Mouse (Mus musculus) heart, postnatal 0 days (tissue): ENCODE results near the gene Srsf4. TPM values are rescaled to one million over a fixed set of nuclear protein-coding genes. Genes with fewer than 3 reads are reported as not detected.

ENCODE experiments used
- ATAC-seq: fragments of 200-750 bp; cut with Nextera tagmentation; 2 replicates; pipeline ENCODE4 v1.8.0; 2017; ENCODE audit warnings: low read depth, moderate number of reproducible peaks, moderate library complexity; ENCODE audit not compliant: insufficient read depth
- DNase-seq: peaks from one replicate; pipeline ENCODE4 v3.0.0-alpha.2; 2016; ENCODE audit warnings: low spot score
- H3K27ac ChIP-seq: fragments of 300-500 bp; sonication (generic); 2 replicates; pipeline ENCODE4 v1.5.1; 2014; ENCODE audit warnings: low read depth, mild to moderate bottlenecking
- H3K27me3 ChIP-seq: fragments of 300-500 bp; sonication (generic); 2 replicates; pipeline ENCODE4 v1.6.1; 2014; ENCODE audit warnings: low read length, mixed read lengths; ENCODE audit not compliant: control insufficient read depth, insufficient read depth
- H3K36me3 ChIP-seq: fragments of 300-500 bp; sonication (generic); replicated peaks from 2 replicates; pipeline ENCODE4 v1.6.1; 2014; ENCODE audit warnings: low read length, mixed read lengths; ENCODE audit not compliant: control insufficient read depth, insufficient read depth
- H3K4me1 ChIP-seq: fragments of 300-500 bp; sonication (generic); 2 replicates; pipeline ENCODE4 v1.6.1; 2014; ENCODE audit warnings: antibody characterized with exemption; ENCODE audit not compliant: control insufficient read depth, insufficient read depth
- H3K4me2 ChIP-seq: fragments of 300-500 bp; sonication (generic); 2 replicates; pipeline ENCODE4 v1.6.1; 2014; ENCODE audit warnings: low read depth, mild to moderate bottlenecking, low read length, moderate library complexity
- H3K4me3 ChIP-seq: fragments of 300-500 bp; sonication (generic); 2 replicates; pipeline ENCODE4 v1.5.1; 2014; ENCODE audit warnings: low read depth, low read length
- H3K9ac ChIP-seq: fragments of 300-500 bp; sonication (generic); replicated peaks from 2 replicates; pipeline ENCODE4 v1.6.1; 2014; ENCODE audit warnings: low read depth, low read length, mixed read lengths
- H3K9me3 ChIP-seq: fragments of 300-500 bp; sonication (generic); replicated peaks from 2 replicates; pipeline ENCODE4 v1.6.1; 2016; ENCODE audit warnings: low read length; ENCODE audit not compliant: control insufficient read depth
- CTCF ChIP-seq: IDR thresholded peaks from 2 replicates; pipeline ENCODE4 v1.5.1; 2016; ENCODE audit warnings: antibody characterized with exemption, control low read depth, low read depth
- EP300 ChIP-seq: IDR thresholded peaks from 2 replicates; pipeline ENCODE4 v1.6.1; 2016; ENCODE audit warnings: antibody characterized with exemption, low read depth
- WGBS: fragments of 180-500 bp; shearing (Covaris S2); extraction: QIAGEN DNeasy Blood & Tissue Kit; methylation state at CpG from one replicate; pipeline ENCODE4 v1.1.7; 2014; 5-methylcytosine and 5-hydroxymethylcytosine counted together
- polyA plus RNA-seq: library from polyadenylated mRNA; unstranded; fragments of >200 nt; fragmentation: Nextera tagmentation; extraction: Ambion mirVana; gene quantifications from 2 replicates; pipeline ENCODE4 v1.2.1, GENCODE M21; 2015
- total RNA-seq: library from RNA; depleted of rRNA; stranded (reverse); fragments of >200 nt; gene quantifications from 2 replicates; pipeline ENCODE4 v1.2.3, GENCODE M21; 2014; ENCODE audit warnings: low replicate concordance

Gene Srsf4
- total and polyA plus RNA-seq, 2 experiments from 2014 or later: 14.3 to 42.0 TPM

DNA sequence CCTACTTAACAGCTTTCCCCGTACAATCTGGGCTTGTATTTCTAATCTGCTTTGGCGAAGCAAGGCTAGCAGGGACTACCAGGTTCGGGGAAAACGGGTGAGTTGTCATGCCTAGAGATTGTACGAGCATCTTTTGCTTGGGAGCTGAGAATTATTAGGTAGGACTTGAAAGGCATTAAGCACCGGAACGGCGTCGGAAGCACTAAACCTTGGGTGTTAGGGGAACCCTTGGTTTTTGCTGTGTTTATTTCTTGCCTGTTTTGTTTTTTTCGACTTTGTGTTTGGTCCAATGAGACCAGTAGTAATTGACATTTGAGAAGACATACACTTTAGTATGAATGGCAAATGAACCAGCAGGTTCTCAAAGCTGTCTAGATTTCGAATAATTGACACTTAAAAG, 1.1 kb downstream of the Srsf4 start:
- Histone ChIP-seq H3K4me3 (peak overlapping the region; percentile 98), H3K27ac (peak overlapping the region; percentile 100), H3K9me3 (no peaks in the 10 kb centered on the region), H3K4me1 (peaks cover 41% of the 10 kb centered on the region), H3K9ac (peak overlapping the region; percentile 100), H3K4me2 (peak overlapping the region; percentile 82), H3K27me3 (no peaks in the 10 kb centered on the region), H3K36me3 (no peaks in the 10 kb centered on the region)
- 1% methylated on average over 11 of the region's 11 CpGs for WGBS
- TF ChIP-seq CTCF (no peak), EP300 (no peak)
- DNase-seq (no peak), ATAC-seq (no peak)

DNA sequence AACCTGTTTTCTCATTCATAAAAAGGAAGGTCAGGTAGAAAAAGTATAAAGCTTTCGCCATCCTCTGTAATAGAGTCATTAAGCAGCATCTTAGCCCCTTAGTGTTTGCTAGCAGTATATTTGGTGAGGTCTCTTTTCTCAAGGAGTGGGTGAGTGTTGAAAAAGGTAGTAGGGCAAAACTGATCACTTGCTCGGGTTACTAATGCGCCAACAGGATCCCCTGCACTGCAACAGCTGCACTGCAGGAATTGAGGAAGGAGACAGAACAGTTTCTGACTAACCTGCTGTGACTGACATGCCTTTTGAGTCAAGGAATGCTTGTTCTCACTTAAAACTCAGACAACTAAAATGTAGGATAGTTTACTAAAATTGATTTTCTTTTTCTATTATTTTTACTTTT, 1.8 kb downstream of the Srsf4 start:
- DNase-seq (no peak), ATAC-seq (no peak)
- Histone ChIP-seq H3K4me3 (peak overlapping the region; percentile 98; the same call in 1 of the 2 replicates), H3K4me1 (peaks cover 48% of the 10 kb centered on the region), H3K36me3 (no peaks in the 10 kb centered on the region), H3K9me3 (no peaks in the 10 kb centered on the region), H3K9ac (peak overlapping the region; percentile 100), H3K27me3 (no peaks in the 10 kb centered on the region), H3K4me2 (peak overlapping the region; percentile 82), H3K27ac (no peak overlapping the region)
- TF ChIP-seq CTCF (no peak), EP300 (no peak)
- 32% methylated on average over 3 of the region's 3 CpGs for WGBS

DNA sequence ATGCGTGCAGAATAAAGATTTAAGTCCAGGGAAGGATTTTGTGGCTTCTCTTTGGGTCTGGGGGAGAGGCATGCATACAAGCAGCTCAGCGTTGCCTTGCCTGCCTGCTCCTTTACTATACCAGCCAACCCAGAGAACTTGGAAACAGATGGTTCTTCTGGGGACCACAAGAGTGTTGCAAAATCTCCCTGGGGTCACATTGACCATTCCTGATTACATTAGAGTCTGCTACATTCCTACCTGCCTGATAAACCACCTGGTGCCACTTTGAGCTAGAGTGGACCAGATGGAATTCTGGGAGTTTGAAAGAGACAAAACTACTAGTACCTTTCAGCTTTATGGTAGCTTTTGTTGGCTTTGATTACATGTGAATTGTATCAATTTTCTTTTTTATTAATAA, 3.4 kb downstream of the Srsf4 start:
- ATAC-seq (no peak), DNase-seq (no peak)
- H3K36me3 ChIP-seq: no peaks in the 10 kb centered on the region
- no peaks in the 10 kb centered on the region for H3K9me3 ChIP-seq
- H3K4me2 ChIP-seq: peak overlapping the region; percentile 82; the same call in 1 of the 2 replicates
- TF ChIP-seq EP300: no peak
- no peaks in the 10 kb centered on the region for H3K27me3 ChIP-seq
- peaks cover 52% of the 10 kb centered on the region for H3K4me1 ChIP-seq
- 53% methylated on average over 2 of the region's 2 CpGs for WGBS
- H3K4me3 ChIP-seq: no peak overlapping the region
- no peak overlapping the region for H3K9ac ChIP-seq
- H3K27ac ChIP-seq: no peak overlapping the region

DNA sequence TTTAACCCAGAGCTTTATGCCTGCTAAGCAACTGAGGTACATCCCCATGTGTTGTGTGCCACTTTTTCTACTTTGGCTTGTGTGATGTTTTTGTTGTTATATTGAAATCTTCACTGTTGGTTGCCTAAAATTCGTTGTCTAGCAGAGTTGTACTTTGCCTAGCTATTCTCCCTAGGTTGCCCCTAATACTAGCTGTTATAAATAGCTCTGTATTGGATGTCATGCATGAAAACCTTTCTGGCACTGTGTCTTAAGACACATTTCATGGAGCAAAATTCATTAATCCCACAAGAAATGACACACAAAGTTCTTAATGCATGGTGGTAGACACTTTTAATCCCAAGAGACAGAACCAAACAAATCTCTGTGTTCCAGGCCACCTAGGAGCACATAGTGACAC, 6.3 kb downstream of the Srsf4 start:
- no peak for ATAC-seq
- H3K4me2 ChIP-seq: no peak overlapping the region

DNA sequence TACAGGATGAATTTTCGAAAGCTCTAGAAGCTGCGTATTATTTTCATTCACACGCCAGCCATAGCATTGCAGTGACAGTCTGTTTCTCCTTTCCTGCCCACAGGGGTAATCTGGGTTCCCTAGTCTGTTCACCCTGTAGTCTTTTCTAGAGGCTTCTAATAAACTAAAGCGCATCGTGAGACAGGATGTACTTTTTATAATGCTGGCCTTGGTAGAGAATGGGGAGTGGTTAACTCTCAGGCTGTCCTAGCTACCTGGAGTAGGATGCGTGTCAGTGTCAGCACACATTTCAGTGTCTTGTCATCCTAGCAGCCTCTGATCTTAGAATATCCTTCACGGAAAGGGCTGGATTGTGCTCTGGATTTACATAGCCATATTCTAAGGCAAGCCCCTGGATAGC, 7.9 kb downstream of the Srsf4 start:
- no peaks in the 10 kb centered on the region for H3K9me3 ChIP-seq
- peaks cover 58% of the 10 kb centered on the region for H3K4me1 ChIP-seq
- no peak for TF ChIP-seq EP300
- TF ChIP-seq CTCF: no peak
- no peak for DNase-seq
- no peak for ATAC-seq
- H3K4me2 ChIP-seq: no peak overlapping the region
- H3K4me3 ChIP-seq: no peak overlapping the region
- H3K36me3 ChIP-seq: peaks cover 15% of the 10 kb centered on the region
- H3K27me3 ChIP-seq: no peaks in the 10 kb centered on the region
- no peak overlapping the region for H3K27ac ChIP-seq
- WGBS: 64% methylated on average over 7 of the region's 7 CpGs
- no peak overlapping the region for H3K9ac ChIP-seq

More for the DNA sequence above, 6.3 kb downstream of the Srsf4 start:
- no peaks in the 10 kb centered on the region for H3K27me3 ChIP-seq
- H3K4me1 ChIP-seq: peaks cover 73% of the 10 kb centered on the region
- no peaks in the 10 kb centered on the region; the same call in 1 of the 2 replicates for H3K36me3 ChIP-seq
- DNase-seq: no peak
- no peak overlapping the region for H3K9ac ChIP-seq
- no peaks in the 10 kb centered on the region for H3K9me3 ChIP-seq
- 38% methylated on average over 1 of the region's 1 CpGs for WGBS
- H3K27ac ChIP-seq: no peak overlapping the region; the same call in 1 of the 2 replicates
- no peak for TF ChIP-seq EP300
- TF ChIP-seq CTCF: no peak
- H3K4me3 ChIP-seq: no peak overlapping the region

DNA sequence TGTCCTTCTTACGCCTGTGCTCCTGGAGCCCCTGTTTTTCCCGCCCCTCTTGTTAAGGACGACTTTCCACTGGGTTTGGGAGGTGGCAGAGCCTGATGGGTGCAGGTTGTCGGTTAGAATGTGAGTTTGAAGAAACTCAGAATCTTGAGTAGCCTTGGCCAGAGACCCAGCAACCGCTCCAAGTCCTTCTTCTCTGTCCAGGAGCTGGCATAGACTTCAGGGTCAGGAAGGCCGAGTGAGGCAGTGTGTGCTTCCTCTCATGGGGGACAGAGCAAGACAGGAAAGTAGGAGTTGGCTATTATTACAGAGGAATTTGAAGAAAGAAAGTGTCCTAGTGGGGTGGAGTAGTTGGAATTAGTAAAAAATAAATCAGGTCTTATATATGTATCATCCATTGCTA, 10.2 kb downstream of the Srsf4 start:
- WGBS: 49% methylated on average over 6 of the region's 6 CpGs
- ATAC-seq (no peak), DNase-seq (no peak)
- Histone ChIP-seq H3K4me1 (peaks cover 39% of the 10 kb centered on the region), H3K4me3 (no peak overlapping the region), H3K27me3 (no peaks in the 10 kb centered on the region), H3K4me2 (no peak overlapping the region), H3K36me3 (peaks cover 26% of the 10 kb centered on the region), H3K9me3 (no peaks in the 10 kb centered on the region), H3K9ac (no peak overlapping the region), H3K27ac (no peak overlapping the region)
- TF ChIP-seq CTCF (no peak), EP300 (no peak)
